Mouse (Mus musculus) midbrain, postnatal 0 days (tissue): ENCODE data around the gene C3. TPM values are rescaled to one million over a fixed set of nuclear protein-coding genes. Genes with fewer than 3 reads are reported as not detected.

Experiments used
- ATAC-seq: fragments of 200-750 bp; cut with Nextera tagmentation; 2 replicates; pipeline ENCODE4 v1.8.0; 2017; ENCODE audit warnings: moderate number of reproducible peaks, mild to moderate bottlenecking, moderate TSS enrichment, moderate library complexity; ENCODE audit not compliant: low FRiP score
- DNase-seq: peaks from one replicate; pipeline ENCODE4 v3.0.0-alpha.2; 2015; ENCODE audit warnings: low spot score
- H3K27ac ChIP-seq: fragments of 300-500 bp; sonication (generic); 2 replicates; pipeline ENCODE4 v1.5.1; 2014; ENCODE audit warnings: low read depth, mild to moderate bottlenecking, low read length, mixed read lengths
- H3K27me3 ChIP-seq: fragments of 300-500 bp; sonication (generic); 2 replicates; pipeline ENCODE4 v1.6.1; 2014; ENCODE audit warnings: low read length, control low read depth, mixed read lengths; ENCODE audit not compliant: insufficient read depth
- H3K36me3 ChIP-seq: fragments of 300-500 bp; sonication (generic); 2 replicates; pipeline ENCODE4 v1.6.1; 2014; ENCODE audit warnings: low read length, control low read depth, mixed read lengths; ENCODE audit not compliant: insufficient read depth
- H3K4me1 ChIP-seq: fragments of 300-500 bp; sonication (generic); 2 replicates; pipeline ENCODE4 v1.6.1; 2014; ENCODE audit warnings: mild to moderate bottlenecking, control low read depth, antibody characterized with exemption, low read length, mixed read lengths; ENCODE audit not compliant: insufficient read depth
- H3K4me2 ChIP-seq: fragments of 300-500 bp; sonication (generic); 2 replicates; pipeline ENCODE4 v1.6.1; 2014; ENCODE audit warnings: low read depth, mild to moderate bottlenecking, low read length, mixed read lengths; ENCODE audit not compliant: poor library complexity, severe bottlenecking
- H3K4me3 ChIP-seq: fragments of 300-500 bp; sonication (generic); 2 replicates; pipeline ENCODE4 v1.5.1; 2014; ENCODE audit warnings: low read depth, mild to moderate bottlenecking, low read length, moderate library complexity
- H3K9ac ChIP-seq: fragments of 300-500 bp; sonication (generic); replicated peaks from 2 replicates; pipeline ENCODE4 v1.6.1; 2014; ENCODE audit warnings: mild to moderate bottlenecking, low read length, moderate library complexity, mixed read lengths; ENCODE audit not compliant: poor library complexity, severe bottlenecking
- H3K9me3 ChIP-seq: fragments of 300-500 bp; sonication (generic); 2 replicates; pipeline ENCODE4 v1.6.1; 2016; ENCODE audit warnings: low read length, control low read depth
- CTCF ChIP-seq: IDR thresholded peaks from 2 replicates; pipeline ENCODE4 v1.5.1; 2016; ENCODE audit warnings: antibody characterized with exemption, mild to moderate bottlenecking
- WGBS: fragments of 180-500 bp; shearing (Covaris S2); extraction: QIAGEN DNeasy Blood & Tissue Kit; methylation state at CpG from one replicate; pipeline ENCODE4 v1.1.7; 2014; 5-methylcytosine and 5-hydroxymethylcytosine counted together
- polyA plus RNA-seq: library from polyadenylated mRNA; unstranded; fragments of >200 nt; fragmentation: Nextera tagmentation; extraction: Ambion mirVana; gene quantifications from 2 replicates; pipeline ENCODE4 v1.2.1, GENCODE M21; 2015
- total RNA-seq: library from RNA; depleted of rRNA; stranded (reverse); fragments of >200 nt; gene quantifications from 2 replicates; pipeline ENCODE4 v1.2.3, GENCODE M21; 2014

C3 gene
- total and polyA plus RNA-seq, 2 experiments from 2014 or later = 0.49 to 1.7 TPM

DNA sequence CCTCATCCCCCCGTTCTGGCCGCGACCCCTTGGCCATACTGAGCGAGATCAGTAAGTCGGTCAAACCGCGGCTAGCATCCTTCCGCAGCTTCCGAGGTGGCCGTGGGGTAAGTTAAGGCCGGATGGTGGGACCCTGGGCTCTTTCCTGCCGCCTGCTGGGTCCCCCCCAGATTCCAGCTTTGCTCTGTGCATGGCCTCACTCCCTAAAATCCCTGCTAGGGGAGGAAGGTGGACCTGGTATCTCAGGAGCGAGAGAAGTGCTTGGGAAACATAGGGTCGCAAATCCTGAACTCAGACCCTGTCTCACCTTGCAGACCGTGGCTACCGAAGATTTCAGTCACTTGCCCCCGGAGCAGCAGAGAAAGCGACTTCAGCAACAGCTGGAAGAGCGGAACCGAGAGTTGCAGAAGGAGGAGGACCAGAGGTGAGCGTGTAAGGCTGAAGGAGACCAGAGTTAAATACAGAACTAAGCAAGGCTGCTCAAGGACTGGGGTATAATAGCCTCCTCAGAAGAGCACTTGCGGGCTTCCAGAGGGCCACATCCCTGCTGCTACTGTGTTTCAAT lies 29.1 kb upstream of the C3 start:
- Histone ChIP-seq H3K36me3 (no peaks in the 10 kb centered on the region), H3K9ac (no peak overlapping the region), H3K4me3 (no peak overlapping the region), H3K4me2 (no peak overlapping the region), H3K27ac (no peak overlapping the region), H3K4me1 (no peaks in the 10 kb centered on the region), H3K27me3 (no peaks in the 10 kb centered on the region), H3K9me3 (no peaks in the 10 kb centered on the region)
- DNase-seq (no peak), ATAC-seq (no peak)
- 96% methylated on average over 22 of the region's 22 CpGs for WGBS
- no peak for TF ChIP-seq CTCF

DNA sequence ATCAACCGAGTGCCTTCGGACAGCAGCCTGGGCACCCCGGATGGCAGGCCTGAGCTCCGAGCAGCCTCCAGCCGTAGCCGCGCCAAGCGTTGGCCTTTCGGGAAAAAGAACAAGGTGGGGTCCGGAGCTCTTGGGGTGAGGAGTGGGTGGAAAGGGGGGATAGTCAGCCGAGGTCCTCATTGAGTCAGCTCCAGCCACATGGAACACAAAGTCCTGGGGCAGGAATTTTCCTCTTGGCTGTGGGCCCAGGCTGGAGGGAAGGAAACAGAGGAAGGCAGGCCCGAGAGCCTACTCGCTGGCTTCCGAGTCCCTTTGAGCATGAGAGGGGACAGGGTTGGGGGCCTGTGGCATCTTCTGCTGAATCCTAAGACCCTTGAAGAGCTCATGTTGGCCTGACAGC lies 27.4 kb upstream of the C3 start:
- Histone ChIP-seq H3K9ac (no peak overlapping the region), H3K4me2 (no peak overlapping the region), H3K36me3 (no peaks in the 10 kb centered on the region), H3K4me3 (no peak overlapping the region), H3K27ac (no peak overlapping the region), H3K9me3 (no peaks in the 10 kb centered on the region), H3K27me3 (no peaks in the 10 kb centered on the region), H3K4me1 (0 out of 2 replicates have a peak, but pooled peaks cover under 1% of the 10 kb centered on the region)
- no peak for ATAC-seq
- 87% methylated on average over 14 of the region's 14 CpGs for WGBS
- DNase-seq = no peak
- TF ChIP-seq CTCF = no peak

DNA sequence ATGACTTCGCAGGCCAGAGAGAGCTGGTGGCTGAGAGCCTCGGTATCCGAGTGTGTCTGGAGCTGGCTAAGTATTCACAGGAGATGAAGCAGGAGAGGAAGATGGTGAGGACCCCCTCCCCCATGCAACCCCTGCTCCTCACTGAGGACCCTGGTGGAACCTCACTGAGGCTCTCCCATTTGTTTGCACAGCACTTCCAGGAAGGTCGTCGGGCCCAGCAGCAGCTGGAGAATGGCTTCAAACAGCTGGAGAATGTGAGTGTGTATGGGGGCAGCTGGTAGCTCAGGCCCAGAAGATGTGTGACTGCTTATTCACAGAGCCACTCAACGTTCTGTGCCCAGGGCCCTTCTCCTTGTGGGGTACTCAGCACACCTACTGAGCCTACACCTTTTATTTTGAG lies 25.4 kb upstream of the C3 start:
- TF ChIP-seq CTCF = no peak
- no peak for ATAC-seq
- no peaks in the 10 kb centered on the region for H3K9me3 ChIP-seq

DNA sequence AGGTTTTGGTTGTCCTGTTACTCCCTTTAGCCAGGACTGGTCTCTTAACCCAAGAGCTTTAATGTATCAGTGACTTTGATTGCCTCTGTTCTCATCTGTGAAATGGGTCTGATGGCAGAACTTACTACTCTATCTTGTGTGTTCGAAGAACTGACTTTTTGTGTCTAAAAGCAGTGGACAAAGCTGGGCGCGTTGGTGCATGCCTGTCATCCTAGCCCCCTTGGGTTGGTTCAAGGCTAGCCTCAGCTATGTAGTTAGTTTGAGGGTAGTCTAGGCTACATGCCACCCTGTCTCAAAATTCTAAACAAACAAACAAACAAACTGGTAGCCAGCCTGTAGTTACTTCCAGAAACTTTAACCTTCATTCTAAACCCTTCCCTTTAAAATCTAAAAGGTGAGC lies 23.5 kb upstream of the C3 start:
- Histone ChIP-seq H3K4me3 (no peak overlapping the region), H3K27me3 (peaks cover 8% of the 10 kb centered on the region; the same call in 1 of the 2 replicates), H3K4me2 (no peak overlapping the region), H3K27ac (no peak overlapping the region), H3K4me1 (peaks cover 14% of the 10 kb centered on the region; the same call in 1 of the 2 replicates), H3K9ac (no peak overlapping the region), H3K36me3 (no peaks in the 10 kb centered on the region), H3K9me3 (no peaks in the 10 kb centered on the region)
- ATAC-seq (no peak), DNase-seq (no peak)
- 91% methylated on average over 3 of the region's 3 CpGs for WGBS
- no peak for TF ChIP-seq CTCF

More for the DNA sequence above, 25.4 kb upstream of the C3 start:
- Histone ChIP-seq H3K4me2 (no peak overlapping the region), H3K4me3 (no peak overlapping the region), H3K27me3 (peaks cover 8% of the 10 kb centered on the region; the same call in 1 of the 2 replicates), H3K36me3 (no peaks in the 10 kb centered on the region), H3K27ac (no peak overlapping the region), H3K4me1 (peaks cover 10% of the 10 kb centered on the region; the same call in 1 of the 2 replicates), H3K9ac (no peak overlapping the region)
- 83% methylated on average over 6 of the region's 6 CpGs for WGBS
- no peak for DNase-seq

DNA sequence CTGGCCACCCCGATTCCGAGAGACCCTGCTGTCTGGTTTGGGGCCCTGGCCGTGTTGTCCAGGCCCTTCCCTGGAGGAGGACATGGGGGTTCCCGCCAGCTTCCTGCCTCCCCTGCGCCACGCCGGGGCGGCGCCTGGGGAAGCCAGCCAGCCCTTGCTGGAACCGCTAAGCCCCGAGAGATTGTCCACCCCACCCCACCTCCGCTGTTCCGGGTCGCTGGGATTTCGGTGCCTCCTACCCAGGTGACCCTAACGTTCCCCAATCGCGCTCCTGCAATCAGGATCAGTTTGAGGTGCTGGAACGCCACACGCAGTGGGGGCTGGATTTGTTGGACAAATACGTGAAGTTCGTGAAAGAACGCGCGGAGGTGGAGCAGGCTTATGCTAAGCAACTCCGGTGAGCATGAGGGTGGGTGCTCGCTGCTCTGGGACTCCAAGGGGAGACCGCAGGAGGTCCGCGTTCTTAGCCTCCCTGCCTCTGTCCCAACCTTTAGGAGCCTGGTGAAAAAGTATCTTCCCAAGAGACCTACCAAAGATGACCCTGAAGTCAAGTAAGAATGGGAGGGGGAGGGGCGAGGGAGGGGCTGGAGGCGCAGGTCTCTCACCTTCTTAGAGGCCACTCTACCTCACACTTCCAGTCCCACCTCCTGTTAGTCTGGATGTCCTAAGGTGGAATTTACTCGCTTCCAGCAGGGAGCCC lies 22.7 kb upstream of the C3 start:
- no peak for ATAC-seq
- peak overlapping the region; percentile 47 for H3K4me3 ChIP-seq
- no peak for DNase-seq
- peak overlapping the region; percentile 48; the same call in 1 of the 2 replicates for H3K9ac ChIP-seq
- no peak overlapping the region for H3K27ac ChIP-seq
- H3K4me1 ChIP-seq = peaks cover 14% of the 10 kb centered on the region; the same call in 1 of the 2 replicates
- peaks cover 8% of the 10 kb centered on the region; the same call in 1 of the 2 replicates for H3K27me3 ChIP-seq
- peak overlapping the region; percentile 98 for H3K4me2 ChIP-seq
- no peaks in the 10 kb centered on the region for H3K36me3 ChIP-seq
- H3K9me3 ChIP-seq = no peaks in the 10 kb centered on the region
- WGBS = 4% methylated on average over 29 of the region's 33 CpGs
- TF ChIP-seq CTCF = no peak
